Mouse (Mus musculus): ENCODE results near the gene Mindy1.
"Not testable (repeated sequence)": the region's sequence is repeated elsewhere in the genome, so short reads cannot be mapped to it uniquely, and the experiment has no call there.

The Mindy1 gene

DNA sequence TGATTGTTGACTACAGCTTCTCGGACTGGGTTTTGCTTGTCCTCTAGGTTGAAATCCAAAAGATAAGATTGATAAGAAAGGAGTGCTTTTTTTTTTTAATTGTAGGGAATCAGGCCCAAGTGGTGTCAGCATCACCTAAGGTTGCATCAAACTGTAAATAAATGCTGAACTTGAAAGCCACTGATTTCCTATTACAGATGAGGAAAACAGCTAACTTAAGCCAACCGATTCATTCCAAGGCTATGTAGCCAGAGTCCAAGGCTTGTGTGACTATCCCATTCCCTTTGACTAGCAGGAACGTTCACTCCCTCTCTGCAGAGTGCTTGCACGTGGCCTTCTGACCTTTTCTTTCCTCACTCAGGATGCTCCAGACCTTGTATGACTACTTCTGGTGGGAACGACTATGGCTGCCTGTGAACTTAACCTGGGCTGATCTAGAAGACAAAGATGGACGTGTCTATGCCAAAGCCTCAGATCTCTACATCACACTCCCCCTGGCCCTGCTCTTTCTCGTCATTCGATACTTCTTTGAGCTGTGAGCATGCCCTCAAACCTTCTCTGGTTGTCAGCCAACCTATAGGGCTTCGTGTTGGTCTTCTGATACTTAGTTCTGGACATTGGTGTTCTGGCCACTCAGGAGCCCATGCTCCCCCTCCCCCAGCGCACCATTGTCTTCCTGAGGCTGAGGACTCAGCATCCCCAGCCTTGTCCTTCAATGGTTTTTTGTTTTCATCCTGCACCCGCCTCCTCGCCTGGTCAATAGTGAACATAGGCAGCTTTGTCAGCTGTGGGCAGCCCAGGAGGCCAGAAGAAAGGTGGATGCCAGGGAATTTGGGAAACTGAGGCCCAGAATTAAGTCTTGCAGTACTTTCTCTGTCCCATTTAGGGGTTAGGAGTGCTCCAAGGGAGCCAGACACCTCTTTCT is 38.8 kb downstream of the Mindy1 start:
- no peak for DNase-seq (ENCODE audit: low read depth, low spot score)

DNA sequence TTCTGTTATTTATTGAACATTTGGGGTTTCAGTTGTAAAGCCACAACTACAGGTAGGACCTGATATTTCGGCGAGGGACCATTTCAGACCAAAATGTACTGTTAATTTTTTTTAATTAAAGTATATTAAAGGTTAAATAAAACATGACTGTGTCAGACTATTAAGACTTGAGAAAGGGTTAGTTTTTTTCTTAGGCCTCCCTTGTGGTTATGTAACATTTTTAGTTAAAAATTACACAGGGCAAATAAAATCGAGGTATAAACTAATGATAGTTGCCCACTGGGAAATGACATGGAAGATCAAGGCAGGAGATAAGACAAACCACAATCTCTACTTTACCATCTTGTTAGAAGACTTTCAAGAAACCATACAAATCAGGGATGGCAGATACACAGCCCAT is 42.3 kb downstream of the Mindy1 start:
- DNase-seq (ENCODE audit: low read depth, low spot score): no peak

GRCm38 (mm10) chr3:95324454-95325144 is 43.5 kb downstream of the Mindy1 start:
- DNase-seq (ENCODE audit: low read depth, low spot score): no peak

DNA sequence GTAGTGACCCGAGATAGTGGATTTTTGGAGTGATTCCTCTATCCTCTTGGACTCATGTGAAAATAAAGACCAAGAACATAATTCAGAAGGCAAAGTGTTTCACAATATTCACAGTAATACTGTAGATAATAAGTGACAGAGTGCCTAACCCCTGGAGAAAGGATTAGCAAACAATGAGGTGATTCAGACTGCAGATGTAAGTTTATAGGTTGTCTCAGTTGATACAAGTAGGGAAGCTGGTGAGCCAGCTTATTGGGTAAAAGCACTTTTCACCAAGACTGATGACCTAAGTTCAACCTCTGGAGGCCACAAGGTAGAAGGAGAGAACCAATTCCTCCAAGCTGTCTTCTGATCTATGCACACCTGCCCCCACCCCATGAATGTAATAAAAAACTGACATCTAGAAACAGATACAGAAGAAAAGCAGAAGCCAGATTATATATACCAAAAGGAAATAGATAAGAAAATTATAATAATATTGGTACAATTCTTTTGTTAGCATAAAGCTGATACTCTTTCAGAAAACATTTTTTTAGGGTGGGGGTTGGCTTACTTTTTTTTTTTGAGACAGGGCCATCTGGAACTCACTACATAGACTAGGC is 47.8 kb downstream of the Mindy1 start:
- DNase-seq (ENCODE audit: low read depth, low spot score): no peak

DNA sequence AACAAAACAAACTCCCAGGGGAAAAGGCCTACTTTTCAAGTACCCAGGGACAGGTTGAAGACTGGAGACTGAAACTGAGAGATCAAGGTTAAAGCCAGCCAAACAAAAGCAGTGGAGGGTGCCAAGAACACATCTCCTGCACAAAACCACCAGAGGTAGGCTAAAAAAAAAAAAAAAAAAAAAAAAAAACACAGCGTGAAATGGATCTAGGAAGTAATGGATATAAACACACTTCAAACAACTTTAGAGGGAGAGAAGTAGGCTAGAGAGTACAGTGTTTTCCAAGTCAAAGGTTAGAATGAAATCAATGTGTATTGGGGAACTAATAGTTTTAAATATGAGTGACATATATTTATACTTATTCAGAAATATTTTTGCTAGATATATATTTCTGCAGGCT is 50.4 kb downstream of the Mindy1 start:
- DNase-seq (ENCODE audit: low read depth, low spot score): no peak

DNA sequence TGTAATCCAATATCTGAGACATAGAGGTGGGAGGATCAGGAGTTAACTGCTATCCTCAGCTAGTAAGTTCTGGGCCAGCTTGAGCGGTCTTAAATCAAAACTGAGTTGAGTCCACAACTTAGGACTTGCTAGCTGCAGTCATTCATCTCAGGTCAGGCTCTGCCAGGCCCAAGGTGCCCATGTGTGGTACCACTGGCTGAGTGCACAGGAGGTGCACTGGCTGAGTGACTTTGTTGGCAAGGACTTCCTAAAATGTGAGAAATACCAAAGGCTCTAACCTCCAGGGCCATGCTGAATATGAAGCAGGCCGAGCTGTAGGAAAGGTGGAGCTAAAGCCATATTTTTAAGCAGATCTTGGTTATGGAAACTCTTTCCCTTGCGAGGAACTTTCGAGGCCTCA is 56.2 kb downstream of the Mindy1 start:
- no peak for DNase-seq (ENCODE audit: low read depth, low spot score)

GRCm38 (mm10) chr3:95338251-95338650 is 57.1 kb downstream of the Mindy1 start:
- no peak for DNase-seq (ENCODE audit: low read depth, low spot score)

DNA sequence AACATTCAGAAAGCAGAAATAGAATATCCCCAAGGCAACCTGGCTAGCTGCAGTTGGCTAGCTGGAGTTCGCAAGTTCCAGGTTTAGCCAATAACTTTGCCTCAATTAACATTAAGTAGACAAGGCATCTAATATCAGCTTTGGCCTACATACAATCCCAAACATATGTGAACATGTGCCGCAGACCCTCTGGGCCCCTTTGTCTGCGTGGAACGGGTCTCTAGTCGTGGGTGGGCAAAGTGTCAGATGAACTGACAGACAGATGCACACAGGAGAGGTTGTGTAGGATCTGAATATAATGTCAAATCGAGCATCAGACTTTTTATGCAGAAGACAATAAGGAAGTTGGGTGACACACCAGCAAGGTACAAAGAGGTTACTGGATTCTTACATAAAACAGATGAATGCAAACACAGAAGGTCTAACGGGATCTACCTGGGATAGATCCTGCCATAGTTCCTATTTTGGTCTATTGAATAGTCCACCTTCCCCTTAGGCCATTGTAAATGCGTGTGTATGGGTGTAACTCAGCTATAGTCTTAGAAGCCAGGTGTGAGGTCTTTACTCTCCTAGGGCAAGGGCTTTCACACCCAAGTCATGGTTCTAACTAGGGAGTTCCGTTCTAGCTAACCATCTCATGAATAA is 62.3 kb downstream of the Mindy1 start:
- not testable (repeated sequence) for DNase-seq (ENCODE audit: low read depth, low spot score)

Data from embryo, embryonic 11.5 days (tissue).